In the genomic region with DNA sequence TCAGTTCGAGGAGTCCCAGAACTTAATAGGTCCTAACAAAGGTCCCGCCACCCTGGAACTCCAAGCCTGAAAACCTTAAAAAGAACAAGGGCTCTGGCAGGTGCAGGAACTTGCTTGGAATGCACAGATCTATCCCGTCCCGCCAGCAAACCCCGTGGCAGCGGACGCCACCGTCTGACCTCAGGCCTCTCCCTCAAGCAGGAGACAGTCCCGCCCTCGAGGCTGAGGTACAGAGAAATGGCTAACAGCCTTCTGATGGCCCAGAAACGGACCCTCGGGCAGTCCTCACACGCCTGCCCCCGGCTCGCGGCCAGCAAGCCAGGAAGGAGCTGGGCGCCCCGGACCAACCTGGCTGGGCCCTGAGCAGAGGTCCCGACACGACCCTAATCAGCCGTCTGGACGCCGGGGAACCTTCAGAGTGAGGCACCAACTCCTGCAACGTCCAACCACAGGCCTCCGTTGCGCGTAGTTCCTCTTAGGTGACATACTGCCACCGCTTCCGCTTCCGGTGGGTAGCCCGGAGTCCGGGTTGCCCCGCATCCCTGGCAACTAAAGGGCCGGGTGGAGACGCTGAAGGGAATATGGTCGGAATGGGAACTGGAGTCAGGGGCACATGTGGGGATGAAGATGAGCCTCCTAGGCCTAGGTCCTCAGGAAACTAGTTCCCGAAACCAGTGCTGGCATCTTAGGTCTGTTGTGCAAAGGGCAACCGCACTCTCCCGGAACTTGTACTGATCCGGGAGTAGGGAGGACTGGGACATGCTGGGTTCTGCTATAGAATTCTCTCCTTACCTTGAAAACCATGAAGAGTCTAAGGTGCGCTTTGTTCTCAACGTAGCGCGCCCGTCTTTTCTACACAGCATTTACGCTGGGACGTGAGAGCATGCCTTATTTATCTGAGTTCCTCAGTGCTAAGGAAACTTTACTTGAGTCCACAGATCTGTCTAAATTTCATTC, we compare ENCODE assay signal across 7 mouse cellular contexts. TPM values are rescaled to one million over a fixed set of nuclear protein-coding genes. Genes with fewer than 3 reads are reported as not detected.
DNase-seq lines count a peak whose midpoint lies in the region; ATAC-seq and TF ChIP-seq lines count a peak whose summit lies in the region.

Gene Alkbh3, minus strand, starts transcription at position 473 of the 957 bp plus-strand sequence.

- H3K4me2 ChIP-seq in embryonic facial prominence, embryonic 14.5 days (ENCODE audit: low read depth, low read length): peak within 1 kb of the TSS; percentile 87
- H3K4me2 ChIP-seq in limb, embryonic 13.5 days (replicated peaks): peak within 1 kb of the TSS; percentile 90
- peak within 1 kb of the TSS; percentile 86 for H3K4me2 ChIP-seq in midbrain, embryonic 16.5 days (ENCODE audit: low read length)

- ATAC-seq in embryonic facial prominence, embryonic 14.5 days (ENCODE audit: low read depth): peak; percentile 100
- ATAC-seq in limb, embryonic 13.5 days (ENCODE audit: low FRiP score, low read depth): peak; percentile 100
- peak; percentile 99 for ATAC-seq in midbrain, embryonic 16.5 days

- H3K4me3 ChIP-seq in embryonic facial prominence, embryonic 14.5 days (ENCODE audit: low read depth, low read length): peak within 1 kb of the TSS; percentile 91
- peak within 1 kb of the TSS; percentile 72 for H3K4me3 ChIP-seq in heart, adult 2 months
- peak within 1 kb of the TSS; percentile 95 for H3K4me3 ChIP-seq in limb, embryonic 13.5 days
- peak within 1 kb of the TSS; percentile 81 for H3K4me3 ChIP-seq in midbrain, embryonic 16.5 days (ENCODE audit: low read depth, low read length)

- H3K27ac ChIP-seq in embryonic facial prominence, embryonic 14.5 days (replicated peaks; ENCODE audit: low read depth, low read length): peak within 1 kb of the TSS; percentile 35; the same call in 1 of the 2 replicates
- H3K27ac ChIP-seq in heart, adult 2 months: peak within 1 kb of the TSS; percentile 80
- H3K27ac ChIP-seq in limb, embryonic 13.5 days: no peak within 1 kb of the TSS
- H3K27ac ChIP-seq in midbrain, embryonic 16.5 days (ENCODE audit: low read length): peak within 1 kb of the TSS; percentile 19

- TF ChIP-seq POLR2A in heart, adult 2 months (IDR thresholded peaks at IDR 0.05; ENCODE audit: insufficient read depth, low read depth, low read length): peak; percentile 70

- DNase-seq in adrenal gland, postnatal 4 days (ENCODE audit: low spot score in 2 of 2): peak; percentile 84 to 87
- peak; percentile 97 for DNase-seq in embryonic facial prominence, embryonic 14.5 days (ENCODE audit: low spot score)
- peak; percentile 91 to 96 for DNase-seq in heart, adult 2 months
- DNase-seq in kidney, adult 8-10 months: peak; percentile 87 to 93
- peak; percentile 85 to 89 for DNase-seq in spleen, postnatal 10 days (ENCODE audit: low spot score in 2 of 2)

- H3K4me1 ChIP-seq in embryonic facial prominence, embryonic 14.5 days (ENCODE audit: control insufficient read depth, insufficient read depth, low read length): peaks cover 9% of the 10 kb centered on the region
- peaks cover 2% of the 10 kb centered on the region for H3K4me1 ChIP-seq in heart, adult 2 months (ENCODE audit: control insufficient read depth, insufficient read depth, low read length)
- peaks cover 6% of the 10 kb centered on the region for H3K4me1 ChIP-seq in limb, embryonic 13.5 days
- H3K4me1 ChIP-seq in midbrain, embryonic 16.5 days (ENCODE audit: control insufficient read depth, insufficient read depth, low read length): peaks cover 10% of the 10 kb centered on the region

- H3K79me2 ChIP-seq in heart, adult 2 months (replicated peaks; ENCODE audit: control insufficient read depth, insufficient read depth, low read length): no peaks in the 10 kb centered on the region

- intact Hi-C loops in heart, adult 2 months (cut with DNase I): loop anchor here (5.0 kb wide), 1 partner anchor 147 kb away; the partner anchor contains the start of gene Hsd17b12

- H3K9me3 ChIP-seq in embryonic facial prominence, embryonic 14.5 days (ENCODE audit: control insufficient read depth, low read length): no peaks in the 10 kb centered on the region; the same call in 1 of the 2 replicates
- no peaks in the 10 kb centered on the region for H3K9me3 ChIP-seq in limb, embryonic 13.5 days
- no peaks in the 10 kb centered on the region for H3K9me3 ChIP-seq in midbrain, embryonic 16.5 days (replicated peaks; ENCODE audit: control insufficient read depth, low read length, poor library complexity, severe bottlenecking)

- 0 out of 2 replicates have a peak, but pooled peaks have one; percentile 20 for TF ChIP-seq EP300 in heart, adult 2 months (IDR thresholded peaks at IDR 0.05; ENCODE audit: insufficient read depth, low read depth, low read length)

- H3K36me3 ChIP-seq in embryonic facial prominence, embryonic 14.5 days (ENCODE audit: control insufficient read depth, insufficient read depth, low read length): peaks cover 25% of the 10 kb centered on the region
- H3K36me3 ChIP-seq in heart, adult 2 months (ENCODE audit: control insufficient read depth, insufficient read depth, low read length): peaks cover 2% of the 10 kb centered on the region
- H3K36me3 ChIP-seq in limb, embryonic 13.5 days: peaks cover 30% of the 10 kb centered on the region
- H3K36me3 ChIP-seq in midbrain, embryonic 16.5 days (ENCODE audit: control insufficient read depth, insufficient read depth, low read length): peaks cover 16% of the 10 kb centered on the region

- H3K9ac ChIP-seq in embryonic facial prominence, embryonic 14.5 days (ENCODE audit: low read depth, low read length): peak within 1 kb of the TSS; percentile 91
- peak within 1 kb of the TSS; percentile 89 for H3K9ac ChIP-seq in heart, adult 2 months (ENCODE audit: low read depth, low read length)
- H3K9ac ChIP-seq in limb, embryonic 13.5 days: peak within 1 kb of the TSS; percentile 91
- H3K9ac ChIP-seq in midbrain, embryonic 16.5 days (ENCODE audit: low read depth, low read length): peak within 1 kb of the TSS; percentile 72

- 7% methylated on average over 45 of the region's 47 CpGs for WGBS in embryonic facial prominence, embryonic 14.5 days
- 5% methylated on average over 47 of the region's 47 CpGs for WGBS in heart, adult 2 months
- 6% methylated on average over 47 of the region's 47 CpGs for WGBS in limb, embryonic 13.5 days
- WGBS in midbrain, embryonic 16.5 days: 5% methylated on average over 47 of the region's 47 CpGs

- no peaks in the 10 kb centered on the region for H3K27me3 ChIP-seq in embryonic facial prominence, embryonic 14.5 days (replicated peaks; ENCODE audit: control insufficient read depth, insufficient read depth, low read length)
- no peaks in the 10 kb centered on the region for H3K27me3 ChIP-seq in heart, adult 2 months (ENCODE audit: control insufficient read depth, insufficient read depth, low read length)
- H3K27me3 ChIP-seq in limb, embryonic 13.5 days: no peaks in the 10 kb centered on the region
- no peaks in the 10 kb centered on the region for H3K27me3 ChIP-seq in midbrain, embryonic 16.5 days (ENCODE audit: control insufficient read depth, insufficient read depth, low read depth, low read length)

- no peak for TF ChIP-seq CTCF in heart, adult 2 months (IDR thresholded peaks at IDR 0.05)

RNA-seq across cellular contexts. Expression of gene Alkbh3, which starts in this region (rescaled TPM):
- total RNA-seq in adrenal gland, postnatal 4 days (2021): 10 to 100 TPM; 73.1 to 76.3 TPM
- polyA plus RNA-seq in embryonic facial prominence, embryonic 14.5 days (2014; fragmentation: Nextera tagmentation; extraction: Ambion mirVana): 53.8 and 69.8 TPM in 2 replicates
- total RNA-seq in heart, adult 2 months (2021): 10 to 100 TPM; 47.5 to 53.5 TPM
- polyA plus RNA-seq in heart, adult 2 months (2012; rRNA removed): 54.3 and 73.2 TPM in 2 replicates
- polyA plus RNA-seq in limb, embryonic 13.5 days (2015; fragmentation: Nextera tagmentation; extraction: Ambion mirVana): 72.3 and 76.9 TPM in 2 replicates
- polyA plus RNA-seq in midbrain, embryonic 16.5 days (2015; fragmentation: Nextera tagmentation; extraction: Ambion mirVana): 46.2 and 46.4 TPM in 2 replicates
